Mouse (Mus musculus) frontal cortex, adult (tissue): ENCODE measurements at regions not wholly inside any gene's neighbourhood (a gene's known extent, or its start where the extent isn't known, plus 50 kb on each side); places are given as distances from the start of the nearest gene placed in this dataset.
A peak's percentile ranks its signal among the peaks of the same experiment; 100 is the strongest.

Experiments
- ATAC-seq: cut with Nextera tagmentation; 2 replicates; pipeline ENCODE4 v1.9.2; 2017; ENCODE audit warnings: mild to moderate bottlenecking, moderate library complexity, mixed read lengths; ENCODE audit not compliant: low TSS enrichment

GRCm38 (mm10) chr10:27703260-27703659 is 83.7 kb upstream of the Lama2 start:
- ATAC-seq, result no peak

GRCm38 (mm10) chr10:27698305-27698704 is 78.7 kb upstream of the Lama2 start:
- no peak for ATAC-seq

GRCm38 (mm10) chr10:27681376-27681775 is 61.8 kb upstream of the Lama2 start:
- ATAC-seq, result no peak

GRCm38 (mm10) chr10:27675579-27675978 is 56.0 kb upstream of the Lama2 start:
- ATAC-seq, result peak; percentile 88; the same call in 1 of the 2 replicates

- no peak for ATAC-seq
These were observed 54.8 kb upstream of the Lama2 start for GRCm38 (mm10) chr10:27674379-27674778.
